Mouse (Mus musculus) E14TG2a.4 (cell line): ENCODE results near the gene Nckipsd.

Experiments used
- H3K27me3 ChIP-seq: 2 replicates; pipeline ENCODE4 v1.6.1; 2014; ENCODE audit warnings: low read length, control low read depth; ENCODE audit not compliant: insufficient read depth
- H3K36me3 ChIP-seq: 2 replicates; pipeline ENCODE4 v1.6.1; 2014; ENCODE audit warnings: low read length, control low read depth; ENCODE audit not compliant: insufficient read depth
- H3K4me1 ChIP-seq: replicated peaks from 2 replicates; pipeline ENCODE4 v1.6.1; 2014; ENCODE audit warnings: low read depth, low read length, control low read depth
- H3K4me3 ChIP-seq: replicated peaks from 2 replicates; pipeline ENCODE4 v1.5.1; 2014; ENCODE audit warnings: mild to moderate bottlenecking, low read length
- H3K9me3 ChIP-seq: 2 replicates; pipeline ENCODE4 v1.6.1; 2014; ENCODE audit warnings: low read length, control low read depth
- CTCF ChIP-seq: conservative IDR thresholded peaks from 2 replicates; pipeline ENCODE4 v1.5.1; 2014; ENCODE audit warnings: low read length
- NANOG ChIP-seq: IDR thresholded peaks from 2 replicates; pipeline ENCODE4 v1.6.1; 2014; ENCODE audit warnings: borderline replicate concordance, low read length, mixed read lengths
- POU5F1 ChIP-seq: IDR thresholded peaks from 2 replicates; pipeline ENCODE4 v1.6.1; 2014; ENCODE audit warnings: low read length, borderline replicate concordance

The Nckipsd gene

GRCm38 (mm10) chr9:108795281-108795680, 12.9 kb upstream of the Nckipsd start:
- TF ChIP-seq NANOG: no peak
- peaks cover 63% of the 10 kb centered on the region for H3K4me1 ChIP-seq
- H3K4me3 ChIP-seq: no peak overlapping the region
- H3K27me3 ChIP-seq: no peaks in the 10 kb centered on the region
- peaks cover 42% of the 10 kb centered on the region for H3K36me3 ChIP-seq
- no peaks in the 10 kb centered on the region for H3K9me3 ChIP-seq

- Histone ChIP-seq H3K4me1 (peaks cover 62% of the 10 kb centered on the region), H3K36me3 (peaks cover 43% of the 10 kb centered on the region), H3K4me3 (peak overlapping the region; percentile 55), H3K9me3 (no peaks in the 10 kb centered on the region), H3K27me3 (no peaks in the 10 kb centered on the region)
- TF ChIP-seq NANOG: no peak
Observed at GRCm38 (mm10) chr9:108795762-108796161, 12.4 kb upstream of the Nckipsd start.

- H3K9me3 ChIP-seq: no peaks in the 10 kb centered on the region
- TF ChIP-seq POU5F1 (no peak), NANOG (no peak), CTCF (no peak)
- peaks cover 49% of the 10 kb centered on the region for H3K36me3 ChIP-seq
- peaks cover 56% of the 10 kb centered on the region for H3K4me1 ChIP-seq
- peak overlapping the region; percentile 55 for H3K4me3 ChIP-seq
- H3K27me3 ChIP-seq: no peaks in the 10 kb centered on the region
Observed at GRCm38 (mm10) chr9:108796351-108796981, 11.7 kb upstream of the Nckipsd start.

GRCm38 (mm10) chr9:108797477-108797876, 10.7 kb upstream of the Nckipsd start:
- Histone ChIP-seq H3K4me1 (peaks cover 46% of the 10 kb centered on the region), H3K27me3 (no peaks in the 10 kb centered on the region), H3K4me3 (peak overlapping the region; percentile 63), H3K9me3 (no peaks in the 10 kb centered on the region), H3K36me3 (peaks cover 59% of the 10 kb centered on the region)
- TF ChIP-seq NANOG (no peak), CTCF (no peak), POU5F1 (no peak)

- H3K36me3 ChIP-seq: peaks cover 67% of the 10 kb centered on the region
- no peak for TF ChIP-seq NANOG
- TF ChIP-seq CTCF: no peak
- TF ChIP-seq POU5F1: no peak
- H3K4me1 ChIP-seq: peaks cover 39% of the 10 kb centered on the region
- no peaks in the 10 kb centered on the region for H3K9me3 ChIP-seq
- no peaks in the 10 kb centered on the region for H3K27me3 ChIP-seq
- H3K4me3 ChIP-seq: no peak overlapping the region
Observed at GRCm38 (mm10) chr9:108798508-108799075, 9.6 kb upstream of the Nckipsd start.

GRCm38 (mm10) chr9:108799564-108799963, 8.6 kb upstream of the Nckipsd start:
- H3K9me3 ChIP-seq: no peaks in the 10 kb centered on the region
- no peak for TF ChIP-seq NANOG
- no peak for TF ChIP-seq POU5F1
- TF ChIP-seq CTCF: no peak
- H3K4me1 ChIP-seq: peaks cover 39% of the 10 kb centered on the region
- H3K27me3 ChIP-seq: no peaks in the 10 kb centered on the region
- peaks cover 76% of the 10 kb centered on the region for H3K36me3 ChIP-seq
- H3K4me3 ChIP-seq: no peak overlapping the region

- no peaks in the 10 kb centered on the region for H3K27me3 ChIP-seq
- 0 out of 2 replicates have a peak overlapping the region, but pooled peaks have one; percentile 17 for H3K4me3 ChIP-seq
- TF ChIP-seq POU5F1 (no peak), CTCF (no peak), NANOG (no peak)
- peaks cover 63% of the 10 kb centered on the region for H3K36me3 ChIP-seq
- no peaks in the 10 kb centered on the region for H3K9me3 ChIP-seq
- peaks cover 48% of the 10 kb centered on the region for H3K4me1 ChIP-seq
Observed at GRCm38 (mm10) chr9:108805768-108806167, 2.4 kb upstream of the Nckipsd start.

GRCm38 (mm10) chr9:108806379-108806778, 1.8 kb upstream of the Nckipsd start:
- no peak overlapping the region for H3K4me3 ChIP-seq
- H3K4me1 ChIP-seq: peaks cover 48% of the 10 kb centered on the region
- no peaks in the 10 kb centered on the region for H3K27me3 ChIP-seq
- TF ChIP-seq NANOG (no peak), CTCF (no peak), POU5F1 (no peak)
- H3K9me3 ChIP-seq: no peaks in the 10 kb centered on the region
- peaks cover 64% of the 10 kb centered on the region for H3K36me3 ChIP-seq

- Histone ChIP-seq H3K36me3 (peaks cover 64% of the 10 kb centered on the region), H3K9me3 (no peaks in the 10 kb centered on the region), H3K27me3 (no peaks in the 10 kb centered on the region), H3K4me3 (no peak overlapping the region), H3K4me1 (peaks cover 51% of the 10 kb centered on the region)
- TF ChIP-seq CTCF: no peak
Observed at GRCm38 (mm10) chr9:108806831-108807230, 1.3 kb upstream of the Nckipsd start.
